Mouse (Mus musculus): ENCODE measurements around the gene Dus2. TPM values are rescaled to one million over a fixed set of nuclear protein-coding genes. Genes with fewer than 3 reads are reported as not detected.

The Dus2 gene
- total RNA-seq, 2 experiments from 2014 or later: 17.2 to 19.5 TPM

- DNase-seq (ENCODE audit: low spot score in 2 of 2): no peak
Observed at GRCm38 (mm10) chr8:106040218-106040617, 49.1 kb downstream of the Dus2 start.

DNA sequence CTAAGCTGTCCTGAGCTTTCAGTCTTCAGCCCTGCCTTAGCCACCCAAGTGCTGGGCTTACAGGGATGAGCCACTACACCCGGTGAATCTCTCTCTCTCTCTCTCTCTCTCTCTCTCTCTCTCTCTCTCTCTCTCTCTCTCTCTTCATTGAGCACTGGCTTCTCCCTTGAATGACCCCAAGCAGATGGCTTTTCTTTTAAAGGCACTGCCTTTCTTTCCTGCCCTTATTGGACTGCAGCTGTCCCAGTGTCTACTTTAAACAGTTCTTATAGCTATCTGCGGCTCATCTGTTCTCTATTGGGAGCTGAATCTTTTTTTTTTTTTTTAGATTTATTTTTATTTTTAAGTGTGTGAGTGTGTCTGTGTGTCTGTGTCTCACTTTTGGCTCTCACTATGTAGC lies 51.9 kb downstream of the Dus2 start:
- DNase-seq (ENCODE audit: low spot score in 2 of 2): no peak

GRCm38 (mm10) chr8:106044151-106044550 lies 53.0 kb downstream of the Dus2 start:
- no peak for DNase-seq (ENCODE audit: low spot score in 2 of 2)

DNA sequence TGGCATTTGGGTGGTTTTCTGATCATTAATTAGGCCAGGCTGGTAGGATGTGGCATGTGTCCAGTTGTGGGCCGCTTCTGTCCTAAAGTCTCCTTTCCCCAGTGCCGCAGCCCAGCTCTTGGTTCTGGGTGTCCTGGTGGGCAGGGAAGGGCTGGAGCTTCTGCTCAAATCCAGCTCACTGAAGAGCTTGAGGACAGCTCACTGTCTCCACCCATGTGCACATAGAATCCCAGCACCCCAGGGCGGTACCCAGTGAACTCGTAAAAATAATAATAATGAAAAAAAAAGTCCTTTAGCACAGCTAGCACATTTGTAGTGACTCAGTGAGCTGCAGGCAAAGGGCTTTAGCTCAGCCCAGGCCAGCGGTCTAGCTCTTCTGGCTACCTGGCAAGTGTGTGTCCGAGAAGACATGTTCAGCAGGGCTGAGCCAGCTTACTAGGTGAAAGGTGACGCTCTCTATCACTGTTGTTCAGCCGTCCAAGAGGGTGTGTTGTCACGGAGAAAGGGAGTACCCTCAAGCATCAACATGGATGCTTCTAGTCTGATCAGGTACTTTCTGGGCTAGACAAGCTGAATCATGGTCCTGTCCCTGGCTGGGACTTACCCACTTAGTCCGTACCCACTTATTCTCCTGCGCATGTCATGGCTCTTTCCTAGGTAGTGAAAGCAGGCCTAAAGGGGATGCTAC lies 55.9 kb downstream of the Dus2 start:
- DNase-seq (ENCODE audit: low spot score in 2 of 2): no peak

DNA sequence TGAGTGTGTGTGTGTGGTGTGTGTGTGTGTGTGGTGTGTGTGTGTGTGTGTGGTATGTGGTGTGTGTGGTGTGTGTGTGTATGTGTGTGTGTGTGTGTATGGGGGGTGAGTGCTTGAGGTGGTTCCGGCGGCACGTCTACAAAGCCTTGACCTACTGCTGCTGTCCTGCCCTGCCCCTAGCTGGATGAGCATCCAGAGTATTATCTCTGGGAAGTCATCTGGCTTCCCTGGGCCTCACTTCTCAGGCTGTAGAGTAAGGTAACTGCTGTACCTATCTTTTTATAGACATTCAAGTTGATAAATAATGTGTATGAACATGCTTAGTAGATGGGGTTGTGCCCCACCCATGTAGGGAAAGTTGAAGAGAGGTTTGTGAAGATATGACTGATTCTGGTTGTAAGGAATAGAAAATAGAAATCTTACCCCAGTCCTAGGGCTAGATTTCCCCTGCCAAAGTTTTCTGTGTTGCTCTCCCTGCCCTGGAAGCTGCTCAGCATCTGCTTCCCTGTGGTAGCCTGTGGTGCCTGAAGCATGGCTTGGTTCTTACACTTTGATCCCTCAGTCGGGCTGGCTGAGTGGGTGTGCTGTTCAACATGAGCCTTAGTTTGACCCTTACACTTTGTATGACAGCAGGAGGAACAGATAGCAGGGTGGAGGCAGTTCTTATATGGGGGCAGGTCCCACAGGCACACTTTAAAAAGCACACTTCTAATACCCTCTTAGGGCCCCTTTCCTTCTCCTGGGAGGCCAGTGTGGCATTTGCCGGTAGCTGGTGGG lies 56.9 kb downstream of the Dus2 start:
- no peak for DNase-seq (ENCODE audit: low spot score in 2 of 2)

DNA sequence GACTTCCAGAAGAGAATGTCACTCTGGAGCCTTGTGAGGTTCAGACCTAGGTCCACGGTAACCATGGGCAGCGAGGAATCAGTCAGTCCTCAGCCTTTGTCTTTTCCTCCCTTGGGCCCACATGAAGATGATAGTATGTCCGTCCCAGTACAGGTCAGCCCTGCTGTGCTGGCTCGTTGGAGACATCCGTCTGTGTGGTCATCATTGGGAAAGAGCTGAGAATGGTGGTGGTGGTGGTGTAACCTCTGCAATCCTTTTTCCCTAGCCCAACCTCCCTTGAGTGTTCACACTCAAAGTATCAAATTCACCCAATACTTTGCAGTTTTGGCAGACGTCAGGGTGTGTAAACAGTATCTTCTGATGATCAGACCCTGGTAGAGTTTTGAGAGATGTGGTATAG lies 58.7 kb downstream of the Dus2 start:
- DNase-seq (ENCODE audit: low spot score in 2 of 2): no peak

GRCm38 (mm10) chr8:106051068-106051467 lies 59.9 kb downstream of the Dus2 start:
- DNase-seq (ENCODE audit: low spot score in 2 of 2): no peak

DNA sequence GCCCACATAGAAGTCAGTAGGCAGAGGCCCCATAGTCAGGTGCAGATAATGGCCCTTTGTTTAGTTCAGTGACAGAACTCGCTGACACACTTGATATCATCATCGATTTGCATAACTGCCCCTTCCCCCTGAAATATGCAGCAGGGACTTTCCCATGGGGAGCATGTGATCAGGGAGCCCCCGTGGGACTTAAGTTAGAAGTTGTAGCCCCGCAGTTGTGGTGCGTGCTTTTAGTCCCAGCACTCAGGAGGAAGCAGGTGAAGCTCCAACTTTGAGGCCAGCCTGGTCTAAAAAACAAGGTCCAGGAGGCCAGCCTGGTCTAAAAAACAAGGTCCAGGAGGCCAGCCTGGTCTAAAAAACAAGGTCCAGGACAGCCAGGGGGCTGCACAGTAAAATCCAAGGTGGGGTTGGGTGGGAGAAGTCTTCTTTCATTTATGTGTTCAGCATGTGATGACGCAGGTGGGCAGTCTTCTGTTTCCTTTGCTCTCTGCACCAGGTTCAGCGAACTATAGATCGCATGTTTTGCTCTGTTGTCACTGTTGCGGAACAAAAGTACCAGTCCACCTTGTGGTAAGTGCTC lies 61.5 kb downstream of the Dus2 start:
- DNase-seq (ENCODE audit: low spot score in 2 of 2): no peak

DNA sequence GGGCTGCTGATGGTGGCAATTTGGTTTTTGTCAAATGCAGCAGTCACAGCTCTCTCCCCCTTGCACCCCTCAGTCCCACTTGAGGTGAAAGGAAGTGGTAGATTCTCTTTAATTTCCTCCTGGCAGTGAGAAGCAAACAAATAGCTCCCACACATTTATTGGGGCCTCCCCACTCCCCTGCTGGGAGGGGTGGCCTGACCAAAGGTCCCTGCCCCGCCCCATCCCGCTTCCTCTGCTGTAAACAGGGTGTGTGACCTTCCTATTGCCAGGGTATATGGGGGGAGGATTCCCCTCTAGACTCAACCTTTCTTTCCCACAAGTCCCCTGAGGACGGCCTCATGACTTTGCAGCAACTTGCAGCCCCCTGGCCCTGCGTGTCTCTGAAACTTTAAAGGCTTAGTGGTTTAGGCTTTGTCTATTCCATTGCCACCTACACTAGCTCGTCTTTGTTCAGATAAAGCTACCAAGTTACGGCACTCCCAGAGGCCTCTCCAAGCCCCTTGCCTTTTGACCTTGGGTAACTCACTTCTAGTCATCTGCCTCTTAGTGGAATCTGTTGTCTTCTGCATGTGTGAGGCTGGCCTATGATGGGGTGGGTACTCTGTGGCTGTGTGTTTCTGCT lies 63.2 kb downstream of the Dus2 start:
- no peak for DNase-seq (ENCODE audit: low spot score in 2 of 2)

DNA sequence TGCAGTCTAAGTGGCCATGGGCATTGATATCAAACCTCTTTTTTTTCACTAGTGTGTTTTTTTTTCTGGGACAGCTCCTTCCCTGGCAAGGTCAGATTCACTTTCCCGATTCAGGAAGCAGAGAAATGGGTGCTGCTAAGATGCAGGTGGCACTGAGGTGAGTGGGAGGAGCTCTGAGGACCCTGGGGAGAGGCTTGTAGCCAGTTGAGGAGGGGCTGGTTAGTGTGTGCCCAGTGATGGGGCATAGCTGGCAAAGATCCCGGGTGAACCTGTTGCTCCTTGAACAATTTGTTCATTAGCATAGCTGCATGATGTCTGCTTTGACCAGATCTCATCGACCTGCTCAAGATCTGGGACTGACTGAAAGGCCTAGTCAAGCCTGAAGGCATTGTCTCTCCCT lies 63.9 kb downstream of the Dus2 start:
- DNase-seq (ENCODE audit: low spot score in 2 of 2): no peak

DNA sequence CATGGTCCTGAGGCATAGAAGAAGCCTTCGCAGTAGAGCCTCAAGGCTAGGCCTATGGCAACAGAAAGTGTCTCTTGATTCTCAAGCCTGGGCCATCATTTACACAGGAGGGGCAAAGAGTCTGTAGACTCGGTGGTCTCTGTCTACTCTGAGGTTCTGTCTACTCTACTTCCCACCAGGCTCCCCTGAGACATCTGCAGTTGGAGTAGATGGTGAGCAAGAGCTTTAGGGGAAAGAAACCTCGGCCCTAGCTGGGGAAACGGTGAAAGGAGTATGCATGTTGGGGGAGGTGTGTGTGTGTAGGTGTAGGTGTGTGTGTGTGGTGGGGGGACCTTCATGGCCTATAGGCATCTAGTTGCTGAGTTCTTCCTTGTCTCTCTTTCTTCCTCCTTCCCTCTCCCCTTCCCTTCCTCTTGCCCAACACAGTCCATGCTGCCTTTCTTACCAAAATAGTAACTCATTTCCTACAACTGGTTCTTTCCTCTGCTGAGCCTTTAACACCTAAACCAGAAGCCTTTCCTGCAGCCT lies 65.4 kb downstream of the Dus2 start:
- no peak for DNase-seq (ENCODE audit: low spot score in 2 of 2)

DNA sequence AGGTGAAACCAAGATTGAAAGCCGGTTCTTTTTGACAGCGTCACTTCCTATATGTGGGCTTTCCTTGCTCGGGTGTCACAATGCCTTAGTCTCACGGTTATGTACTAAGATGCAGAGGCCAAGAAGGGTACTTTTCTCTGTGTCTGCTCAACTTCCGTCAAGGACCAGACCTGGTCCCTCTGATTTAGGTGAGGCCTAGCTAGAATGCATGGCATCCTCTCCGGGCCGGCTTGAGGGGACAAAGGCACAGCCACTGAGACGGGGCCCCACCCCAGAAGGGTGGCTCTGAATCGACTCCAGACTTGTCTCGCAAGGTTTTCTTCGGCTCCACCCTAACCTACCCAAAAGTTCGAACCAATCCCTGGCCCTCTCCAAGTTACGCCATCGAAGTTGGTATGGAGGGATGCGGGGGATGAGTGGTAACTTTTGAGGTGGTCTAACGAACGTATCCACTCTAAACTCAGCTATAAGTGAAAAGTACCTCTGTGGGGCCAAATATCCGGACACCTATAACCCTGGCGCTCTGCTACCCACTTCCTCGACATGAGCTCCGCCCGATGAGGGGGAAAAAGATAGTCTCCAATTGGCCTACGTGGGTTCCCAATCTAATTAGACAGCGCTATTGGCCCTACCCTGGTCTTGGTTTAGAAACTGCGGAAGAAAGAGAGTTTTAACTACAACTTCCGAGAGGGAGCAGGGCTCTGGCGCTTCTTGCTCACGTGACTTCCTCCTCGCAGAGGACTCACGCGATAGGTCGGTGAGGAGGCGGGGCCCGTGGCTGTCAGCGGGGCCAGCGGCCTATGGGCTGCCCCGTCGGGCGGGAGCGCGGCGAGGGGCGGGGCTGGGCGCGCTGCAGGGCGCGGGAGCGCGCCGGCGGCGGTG lies 67.8 kb downstream of the Dus2 start, which contains the start of gene Nfatc3:
Nfatc3 (plus strand) TSS at position 110 of the 882 bp plus-strand sequence.
- DNase-seq (ENCODE audit: low spot score in 2 of 2): peak; percentile 90 to 97

GRCm38 (mm10) chr8:106059613-106060371 lies 68.7 kb downstream of the Dus2 start:
- DNase-seq (ENCODE audit: low spot score in 2 of 2): peak in 1 of 2 experiments; percentile 42

DNA sequence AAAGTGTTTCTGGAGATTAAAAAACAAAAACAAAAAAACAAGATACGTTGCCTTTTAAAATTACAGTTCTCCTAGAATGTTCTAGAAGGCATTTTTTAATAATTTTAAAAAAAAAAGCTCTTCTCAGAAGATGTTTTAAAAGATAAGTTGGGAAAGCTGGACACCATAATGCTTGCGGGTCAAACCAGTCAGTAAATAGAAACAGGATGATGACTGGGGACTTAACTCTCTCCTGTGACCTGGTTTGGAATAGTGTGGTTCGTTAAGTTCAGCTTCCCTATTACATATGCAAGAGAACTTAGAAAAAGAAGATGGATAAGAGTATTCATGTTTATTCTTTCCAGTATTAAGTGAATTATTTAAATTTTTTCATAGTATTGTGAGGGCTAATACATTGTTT lies 69.4 kb downstream of the Dus2 start:
- DNase-seq (ENCODE audit: low spot score in 2 of 2): no peak

- DNase-seq (ENCODE audit: low spot score in 2 of 2): no peak
Observed at GRCm38 (mm10) chr8:106061686-106062085, 70.5 kb downstream of the Dus2 start.

- DNase-seq (ENCODE audit: low spot score in 2 of 2): no peak
Observed at GRCm38 (mm10) chr8:106063046-106063445, 71.9 kb downstream of the Dus2 start.

GRCm38 (mm10) chr8:106066721-106067120 lies 75.6 kb downstream of the Dus2 start:
- no peak for DNase-seq (ENCODE audit: low spot score in 2 of 2)

DNA sequence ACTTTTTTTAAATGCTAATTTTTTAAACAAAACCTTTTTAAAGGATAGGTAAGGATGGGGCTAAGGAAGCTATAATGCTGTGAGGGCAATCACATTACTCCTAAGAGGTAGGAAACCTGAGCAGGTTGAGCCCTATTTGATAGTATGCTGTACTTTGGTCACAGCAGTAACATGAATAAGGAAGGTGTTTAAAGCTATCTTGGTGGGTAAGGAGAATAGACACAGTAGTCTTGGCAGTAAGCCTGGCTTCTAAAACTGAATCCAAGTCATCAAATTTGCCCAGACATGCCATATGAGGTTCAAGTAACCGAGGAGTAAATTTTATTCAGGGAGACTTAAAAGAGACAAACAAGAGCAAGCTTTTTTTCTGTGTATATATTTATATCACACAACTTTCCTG lies 78.4 kb downstream of the Dus2 start:
- no peak for DNase-seq (ENCODE audit: low spot score in 2 of 2)

DNA sequence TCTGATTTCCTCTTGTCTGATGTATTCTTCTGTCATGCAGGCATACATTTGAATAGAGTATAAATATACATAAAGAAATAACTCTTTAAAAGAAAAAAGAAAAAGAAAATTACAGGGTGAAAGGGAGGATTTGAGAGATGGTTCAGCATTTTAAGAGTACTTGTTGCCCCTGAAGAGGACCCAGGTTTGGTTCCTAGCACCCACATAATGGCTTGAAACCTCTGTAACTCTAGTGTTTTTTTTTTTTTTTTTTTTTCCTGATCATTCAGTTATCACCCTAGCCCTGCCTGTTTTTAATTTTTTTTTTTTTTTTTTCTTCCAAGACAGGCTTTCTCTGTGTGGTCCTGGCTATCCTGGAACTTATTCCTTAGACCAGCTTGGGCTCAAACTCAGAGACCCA lies 81.0 kb downstream of the Dus2 start:
- no peak for DNase-seq (ENCODE audit: low spot score in 2 of 2)

GRCm38 (mm10) chr8:106074236-106074635 lies 83.1 kb downstream of the Dus2 start:
- no peak for DNase-seq (ENCODE audit: low spot score in 2 of 2)

All from layer of hippocampus, postnatal 14 days (tissue).